Mouse (Mus musculus) olfactory bulb, adult 2 months (tissue): ENCODE measurements at regions not wholly inside any gene's neighbourhood (a gene's known extent, or its start where the extent isn't known, plus 50 kb on each side); places are given as distances from the start of the nearest gene placed in this dataset.

Experiments used
- CTCF ChIP-seq: fragments of 200-500 bp; IDR thresholded peaks from 2 replicates; pipeline ENCODE4 v1.5.1; 2012; ENCODE audit warnings: low read depth, mild to moderate bottlenecking, low read length, moderate library complexity; ENCODE audit not compliant: insufficient read depth
- POLR2A ChIP-seq: fragments of 200-500 bp; IDR thresholded peaks from 2 replicates; pipeline ENCODE4 v1.6.1; 2012; ENCODE audit warnings: mild to moderate bottlenecking, low read depth, low read length, moderate library complexity; ENCODE audit not compliant: insufficient read depth

DNA sequence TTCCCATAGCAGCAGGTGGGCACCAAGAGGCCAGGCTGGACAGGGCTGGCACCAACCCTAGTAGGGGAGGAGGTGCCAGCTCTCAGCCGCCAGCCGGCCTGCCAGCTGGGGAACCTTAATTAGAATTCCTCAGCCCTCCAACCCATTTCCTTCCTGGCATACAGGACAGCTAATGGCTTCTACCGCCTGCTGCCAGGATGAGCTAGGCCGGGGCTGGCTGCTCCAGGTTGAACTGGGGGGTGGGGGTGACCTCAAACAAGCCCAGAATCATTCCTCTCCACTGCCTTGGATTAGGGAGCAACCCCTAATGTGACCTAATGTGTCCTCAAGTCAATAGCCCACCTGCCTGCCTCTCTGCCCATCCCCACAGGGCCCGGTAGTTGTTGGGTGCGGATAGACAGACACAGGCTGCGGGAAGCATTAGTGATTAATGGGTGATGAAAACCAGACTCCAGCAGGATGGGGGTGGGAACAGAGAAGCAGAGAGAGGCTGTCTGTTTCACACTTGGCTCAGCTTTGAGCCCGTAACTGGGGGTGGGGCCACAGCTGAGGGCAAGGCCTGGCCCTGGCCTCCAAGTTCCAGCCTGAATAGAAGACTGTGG is 105.9 kb downstream of the Zfp36l2 start:
- TF ChIP-seq POLR2A (no peak), CTCF (no peak)
